Mouse (Mus musculus): ENCODE results near the gene Myh11.

DNA sequence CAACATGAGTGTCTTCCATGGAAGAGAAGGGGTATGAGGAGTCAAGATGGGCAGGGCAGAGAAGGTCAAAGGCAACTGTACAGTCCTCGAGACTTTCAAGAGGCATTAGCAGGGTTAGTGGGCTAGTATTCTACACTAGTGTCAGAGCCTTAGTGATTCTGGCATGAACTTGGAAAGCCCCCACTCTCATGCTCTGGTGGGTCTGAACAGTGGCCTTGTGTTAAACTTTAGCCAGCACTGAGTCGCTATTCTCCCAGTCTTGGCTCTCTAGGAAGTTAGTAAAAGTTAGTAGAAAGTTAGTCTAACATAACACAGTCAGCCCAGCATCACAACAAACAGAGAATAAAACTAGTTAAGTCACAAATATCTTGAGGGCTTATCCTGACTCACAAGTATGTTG, 12.0 kb upstream of the Myh11 start:
- TF ChIP-seq CTCF (IDR thresholded peaks at IDR 0.05; ENCODE audit: insufficient read depth, low read depth, low read length) (no peak), POLR2A (IDR thresholded peaks at IDR 0.05; ENCODE audit: insufficient read depth, low read depth, low read length) (no peak)
